Comparison of ENCODE assay signal across 8 mouse cellular contexts in the genomic region with DNA sequence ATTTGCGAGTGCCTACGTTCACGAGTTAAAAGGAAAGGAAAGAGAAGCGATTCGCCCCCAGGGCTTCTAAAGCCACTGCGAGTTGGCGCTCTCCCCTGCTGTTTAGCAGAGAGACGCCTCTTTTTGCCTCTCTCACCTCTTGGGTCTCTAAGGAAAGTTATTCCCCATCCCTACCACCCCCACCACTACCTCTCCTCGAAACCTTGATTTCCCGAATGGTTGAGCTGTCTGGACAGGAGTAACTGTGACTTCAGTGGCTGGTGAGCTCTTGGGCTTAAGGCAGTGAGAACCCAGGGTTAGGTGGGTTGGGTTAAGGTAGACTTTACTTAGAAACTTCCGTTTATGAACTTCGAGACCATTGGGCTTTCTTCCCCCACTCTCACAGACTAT. TPM values are rescaled to one million over a fixed set of nuclear protein-coding genes. Genes with fewer than 3 reads are reported as not detected.
DNase-seq lines count a peak whose midpoint lies in the region; ATAC-seq and TF ChIP-seq lines count a peak whose summit lies in the region.

No protein-coding gene starts in this region.

- H3K4me3 ChIP-seq in liver, embryonic 13.5 days (replicated peaks): peak overlapping the region; percentile 88
- peak overlapping the region; percentile 93 for H3K4me3 ChIP-seq in stomach, postnatal 0 days (ENCODE audit: low read depth, low read length)

- H3K36me3 ChIP-seq in liver, embryonic 13.5 days: no peaks in the 10 kb centered on the region
- no peaks in the 10 kb centered on the region for H3K36me3 ChIP-seq in stomach, postnatal 0 days (ENCODE audit: control insufficient read depth, insufficient read depth, low read length)

- no peaks in the 10 kb centered on the region for H3K27me3 ChIP-seq in liver, embryonic 13.5 days
- H3K27me3 ChIP-seq in stomach, postnatal 0 days (ENCODE audit: control insufficient read depth, insufficient read depth, low read length): no peaks in the 10 kb centered on the region

- no peaks in the 10 kb centered on the region for H3K9me3 ChIP-seq in liver, embryonic 13.5 days (replicated peaks)
- no peaks in the 10 kb centered on the region for H3K9me3 ChIP-seq in stomach, postnatal 0 days (ENCODE audit: control insufficient read depth, low read length)

- H3K9ac ChIP-seq in liver, embryonic 13.5 days: peak overlapping the region; percentile 88
- peak overlapping the region; percentile 81 for H3K9ac ChIP-seq in stomach, postnatal 0 days (ENCODE audit: low read length)

- ATAC-seq in cerebellum, adult (ENCODE audit: insufficient number of reproducible peaks, low FRiP score, low TSS enrichment): peak; percentile 47
- peak; percentile 38 for ATAC-seq in liver, embryonic 13.5 days (ENCODE audit: low read depth)
- ATAC-seq in stomach, postnatal 0 days (ENCODE audit: low FRiP score, low TSS enrichment): peak; percentile 57

- TF ChIP-seq CTCF in stomach, postnatal 0 days (IDR thresholded peaks at IDR 0.05; ENCODE audit: low read depth): no peak

- WGBS in liver, embryonic 13.5 days (ENCODE audit: insufficient replicate concordance): under 1% methylated on average over 12 of the region's 12 CpGs
- under 1% methylated on average over 12 of the region's 12 CpGs for WGBS in stomach, postnatal 0 days

- peaks cover 15% of the 10 kb centered on the region for H3K4me1 ChIP-seq in liver, embryonic 13.5 days (replicated peaks)
- no peaks in the 10 kb centered on the region for H3K4me1 ChIP-seq in stomach, postnatal 0 days (replicated peaks; ENCODE audit: control insufficient read depth, insufficient read depth)

- peak; percentile 10 for TF ChIP-seq EP300 in stomach, postnatal 0 days (optimal IDR thresholded peaks at IDR 0.05)

- DNase-seq in cerebellum, postnatal 25 days: no peak
- DNase-seq in thymus, postnatal 0 days (ENCODE audit: low spot score): peak; percentile 54
- DNase-seq in thymus, postnatal 4 days: no peak
- no peak for DNase-seq in liver, embryonic 13.5 days
- no peak for DNase-seq in stomach, postnatal 0 days (ENCODE audit: low spot score)
- DNase-seq in urinary bladder, postnatal 25 days (ENCODE audit: low spot score): no peak
- DNase-seq in layer of hippocampus, adult 18-20 months (ENCODE audit: low spot score in 2 of 2): no peak

- H3K27ac ChIP-seq in liver, embryonic 13.5 days: peak overlapping the region; percentile 65
- H3K27ac ChIP-seq in stomach, postnatal 0 days (replicated peaks): 0 out of 2 replicates have a peak overlapping the region, but pooled peaks have one; percentile 65

- H3K4me2 ChIP-seq in liver, embryonic 13.5 days: peak overlapping the region; percentile 69
- peak overlapping the region; percentile 68 for H3K4me2 ChIP-seq in stomach, postnatal 0 days (replicated peaks; ENCODE audit: low read depth)

RNA-seq across cellular contexts. Expression of gene Immp1l, which starts 0.3 kb away (rescaled TPM):
- 154 and 166 TPM in 2 replicates for polyA plus RNA-seq in thymus, postnatal 0 days (2015; fragmentation: Nextera tagmentation; extraction: Ambion mirVana)
- polyA plus RNA-seq in liver, embryonic 13.5 days (2015; fragmentation: Nextera tagmentation; extraction: Ambion mirVana): 80.5 and 84.1 TPM in 2 replicates
- 106 TPM in 2 replicates for polyA plus RNA-seq in stomach, postnatal 0 days (2015; fragmentation: Nextera tagmentation; extraction: Ambion mirVana)
- total RNA-seq in layer of hippocampus, adult 18-20 months (2021): 10 to 100 TPM; 28.0 to 31.2 TPM

RNA-seq across cellular contexts. Expression of gene Elp4, which starts 0.4 kb away (rescaled TPM):
- polyA plus RNA-seq in thymus, postnatal 0 days (2015; fragmentation: Nextera tagmentation; extraction: Ambion mirVana): 27.2 and 29.0 TPM in 2 replicates
- 19.7 and 23.3 TPM in 2 replicates for polyA plus RNA-seq in liver, embryonic 13.5 days (2015; fragmentation: Nextera tagmentation; extraction: Ambion mirVana)
- 14.0 and 14.1 TPM in 2 replicates for polyA plus RNA-seq in stomach, postnatal 0 days (2015; fragmentation: Nextera tagmentation; extraction: Ambion mirVana)
- total RNA-seq in layer of hippocampus, adult 18-20 months (2021): 10 to 100 TPM; 17.7 to 20.1 TPM
